Mouse (Mus musculus) myocyte (in vitro differentiated cells): Measurements from ENCODE around the gene Trpc4ap.

Experiments
- MYOG ChIP-seq, 3 experiments: IDR thresholded peaks; one replicate each; pipeline ENCODE4 v1.6.1; 2011; ENCODE audit warnings: control low read depth in 2 of 3, low read depth in 2 of 3, mild to moderate bottlenecking in 2 of 3; ENCODE audit not compliant: insufficient read length in 2 of 3, control insufficient read depth in 1 of 3, insufficient read depth in 1 of 3
- POLR2A ChIP-seq: IDR thresholded peaks from one replicate; pipeline ENCODE4 v1.6.1; 2011; ENCODE audit warnings: low read depth, mild to moderate bottlenecking, control low read depth, moderate library complexity; ENCODE audit not compliant: insufficient read length
- REST ChIP-seq: IDR thresholded peaks from one replicate; pipeline ENCODE4 v1.6.1; 2011; ENCODE audit warnings: mild to moderate bottlenecking, control low read depth, moderate library complexity; ENCODE audit not compliant: insufficient read depth, insufficient read length
- SRF ChIP-seq: IDR thresholded peaks from one replicate; pipeline ENCODE4 v1.6.1; 2011; ENCODE audit warnings: low read depth; ENCODE audit not compliant: control insufficient read depth, insufficient read length
- TCF12 ChIP-seq: IDR thresholded peaks from one replicate; pipeline ENCODE4 v1.6.1; 2011; ENCODE audit warnings: mild to moderate bottlenecking, control low read depth; ENCODE audit not compliant: poor library complexity, insufficient read depth, severe bottlenecking

DNA sequence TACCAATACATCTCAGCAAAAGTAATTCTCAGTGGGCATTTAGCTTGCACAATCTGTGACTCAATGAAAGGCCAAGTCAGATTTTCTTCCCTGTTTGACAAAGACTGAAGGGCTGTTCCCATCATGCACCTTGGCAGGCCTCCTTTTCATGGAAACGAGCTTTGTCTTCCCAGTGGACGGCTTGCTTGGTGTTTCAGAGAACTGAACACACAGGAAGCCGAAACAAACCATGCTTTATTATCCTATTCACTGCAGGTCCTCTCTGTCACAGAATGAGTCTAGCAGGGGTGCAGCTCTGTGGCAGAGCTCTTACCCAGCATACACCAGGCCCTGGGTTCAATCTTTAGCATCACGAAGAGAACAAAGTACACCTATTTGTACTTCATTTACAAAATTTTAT is 11.4 kb upstream of the Trpc4ap start:
- TF ChIP-seq POLR2A (no peak), SRF (no peak), MYOG (IDR thresholded peaks at IDR 0.05; ENCODE audit: control insufficient read depth in 1 of 3, insufficient read depth in 1 of 3, insufficient read length in 2 of 3, low read depth in 2 of 3) (no peak), TCF12 (no peak), REST (no peak)
